ENCODE assay signal across 20 mouse cellular contexts in genomic region chrX:42250342-42250741, GRCm38 (mm10).
DNase-seq lines count a peak whose midpoint lies in the region; ATAC-seq lines count a peak whose summit lies in the region.
"Had no signal": no experiment of that assay in that cellular context is flagged by ENCODE, and none has a peak within 500 bp of the region (broad histone marks: within the 10 kb centered on the region; RNA-seq: fewer than 3 reads in every experiment).

No protein-coding gene starts in this region.

- H3K36me3 ChIP-seq in heart, embryonic 12.5 days: peaks cover 12% of the 10 kb centered on the region
- H3K36me3 ChIP-seq: embryonic facial prominence, embryonic 15.5 days; forebrain, embryonic 12.5 days had no signal

- intact Hi-C loops in heart, postnatal 10 days (cut with DNase I): loop anchor here (1.0 kb wide), 1 partner anchor 101 kb away; the partner anchor contains the start of gene Stag2

- DNase-seq in gastrocnemius, adult 18-20 months (ENCODE audit: low spot score): peak; percentile 3
- no peak for DNase-seq in gastrocnemius, adult 8-10 months (ENCODE audit: low spot score in 2 of 2)
- DNase-seq in heart, postnatal 10 days: peak; percentile 4 to 7
- peak; percentile 0 for DNase-seq in skeletal muscle tissue, adult 2 months (ENCODE audit: low read depth, low spot score)
- no peak for DNase-seq in ovary, adult 18-20 months (ENCODE audit: low spot score)
- DNase-seq: adrenal gland, adult 2 months; adrenal gland, postnatal 10 days; adrenal gland, postnatal 25 days; cerebellum, adult 11-12 months; cerebellum, adult 2 months; cerebellum, postnatal 10 days; cerebellum, postnatal 25 days had no signal

- H3K4me3 ChIP-seq in heart, embryonic 12.5 days: no peak overlapping the region
- H3K4me3 ChIP-seq: embryonic facial prominence, embryonic 13.5 days; embryonic facial prominence, embryonic 15.5 days; erythroblast, embryonic 14.5 days; forebrain, embryonic 10.5 days; forebrain, embryonic 12.5 days had no signal

- H3K9ac ChIP-seq in heart, embryonic 12.5 days: no peak overlapping the region
- H3K9ac ChIP-seq: embryonic facial prominence, embryonic 13.5 days; embryonic facial prominence, embryonic 15.5 days; forebrain, embryonic 12.5 days had no signal

- no peaks in the 10 kb centered on the region for H3K9me3 ChIP-seq in heart, embryonic 12.5 days (replicated peaks)
- H3K9me3 ChIP-seq: embryonic facial prominence, embryonic 13.5 days; embryonic facial prominence, embryonic 15.5 days; forebrain, embryonic 10.5 days; forebrain, embryonic 12.5 days had no signal

- no peaks in the 10 kb centered on the region for H3K27me3 ChIP-seq in heart, embryonic 12.5 days (replicated peaks)
- H3K27me3 ChIP-seq: embryonic facial prominence, embryonic 13.5 days; embryonic facial prominence, embryonic 15.5 days; forebrain, embryonic 12.5 days had no signal

- ATAC-seq in heart, embryonic 12.5 days (ENCODE audit: insufficient number of reproducible peaks, low FRiP score): no peak
- ATAC-seq: forebrain, embryonic 14.5 days; forebrain, embryonic 16.5 days had no signal

- H3K4me2 ChIP-seq in heart, embryonic 12.5 days: no peak overlapping the region
- H3K4me2 ChIP-seq: embryonic facial prominence, embryonic 13.5 days; embryonic facial prominence, embryonic 15.5 days; forebrain, embryonic 12.5 days had no signal

- WGBS in heart, embryonic 12.5 days: 81% methylated on average over 10 of the region's 10 CpGs

- H3K4me1 ChIP-seq in heart, embryonic 12.5 days (replicated peaks): no peaks in the 10 kb centered on the region
- H3K4me1 ChIP-seq: embryonic facial prominence, embryonic 13.5 days; embryonic facial prominence, embryonic 15.5 days; forebrain, embryonic 10.5 days; forebrain, embryonic 12.5 days had no signal

- H3K27ac ChIP-seq in heart, embryonic 12.5 days (ENCODE audit: poor library complexity, severe bottlenecking): no peak overlapping the region
- H3K27ac ChIP-seq: embryonic facial prominence, embryonic 13.5 days; embryonic facial prominence, embryonic 15.5 days; forebrain, embryonic 10.5 days; forebrain, embryonic 12.5 days had no signal

Comparison
In these comparisons a context has a peak if more than half of its experiments do, and no peak if none do; other contexts are left out.
1. DNase-seq: peak in gastrocnemius, adult 18-20 months (single experiment), heart, postnatal 10 days (2 of 2) and skeletal muscle tissue, adult 2 months (single experiment); none in gastrocnemius, adult 8-10 months (0 of 2) and ovary, adult 18-20 months (single experiment).